Mouse (Mus musculus) retina, postnatal 1 day (tissue): Measurements from ENCODE around the gene Zfp658.

Experiments used
- DNase-seq: peaks from one replicate; pipeline ENCODE4 v3.0.0-alpha.2; 2012

Gene Zfp658

DNA sequence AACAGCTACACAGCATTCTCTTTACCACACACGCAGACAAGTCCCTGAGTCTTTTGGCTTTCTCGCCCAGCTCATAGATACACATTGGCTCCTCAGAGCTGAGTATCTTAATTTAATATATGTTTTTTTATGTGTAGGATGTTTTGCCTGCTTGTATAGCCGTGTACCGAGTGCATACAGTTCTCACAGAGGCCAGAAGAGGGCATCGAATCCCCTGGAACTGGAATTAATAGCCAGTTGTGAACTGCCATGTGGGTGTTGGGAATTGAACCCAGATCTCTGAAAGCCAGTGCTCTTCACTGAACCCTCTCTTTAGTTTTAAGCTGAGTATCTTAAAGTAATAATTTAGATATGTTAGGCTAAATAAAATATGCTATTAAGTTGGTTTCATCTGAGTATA lies 22.7 kb downstream of the Zfp658 start:
- no peak for DNase-seq

DNA sequence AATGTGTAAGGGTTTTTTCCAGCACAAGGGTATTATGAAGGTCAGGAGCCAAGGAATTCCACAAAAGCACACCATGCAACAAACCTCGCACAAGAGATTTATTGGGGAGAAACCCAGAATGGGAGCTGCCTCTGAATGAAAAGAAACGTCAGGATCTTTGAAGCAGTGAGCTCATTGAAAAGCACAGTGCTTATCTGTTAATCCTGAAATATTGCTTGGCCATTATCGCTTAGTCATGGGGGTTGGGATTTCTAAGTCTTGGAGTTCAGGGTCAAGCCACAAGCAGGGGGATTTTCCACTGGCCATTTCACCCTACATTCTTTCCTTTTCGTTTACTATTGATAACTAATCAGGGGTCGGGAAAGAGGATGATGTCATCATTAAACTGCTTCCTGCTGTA lies 39.8 kb downstream of the Zfp658 start:
- no peak for DNase-seq

DNA sequence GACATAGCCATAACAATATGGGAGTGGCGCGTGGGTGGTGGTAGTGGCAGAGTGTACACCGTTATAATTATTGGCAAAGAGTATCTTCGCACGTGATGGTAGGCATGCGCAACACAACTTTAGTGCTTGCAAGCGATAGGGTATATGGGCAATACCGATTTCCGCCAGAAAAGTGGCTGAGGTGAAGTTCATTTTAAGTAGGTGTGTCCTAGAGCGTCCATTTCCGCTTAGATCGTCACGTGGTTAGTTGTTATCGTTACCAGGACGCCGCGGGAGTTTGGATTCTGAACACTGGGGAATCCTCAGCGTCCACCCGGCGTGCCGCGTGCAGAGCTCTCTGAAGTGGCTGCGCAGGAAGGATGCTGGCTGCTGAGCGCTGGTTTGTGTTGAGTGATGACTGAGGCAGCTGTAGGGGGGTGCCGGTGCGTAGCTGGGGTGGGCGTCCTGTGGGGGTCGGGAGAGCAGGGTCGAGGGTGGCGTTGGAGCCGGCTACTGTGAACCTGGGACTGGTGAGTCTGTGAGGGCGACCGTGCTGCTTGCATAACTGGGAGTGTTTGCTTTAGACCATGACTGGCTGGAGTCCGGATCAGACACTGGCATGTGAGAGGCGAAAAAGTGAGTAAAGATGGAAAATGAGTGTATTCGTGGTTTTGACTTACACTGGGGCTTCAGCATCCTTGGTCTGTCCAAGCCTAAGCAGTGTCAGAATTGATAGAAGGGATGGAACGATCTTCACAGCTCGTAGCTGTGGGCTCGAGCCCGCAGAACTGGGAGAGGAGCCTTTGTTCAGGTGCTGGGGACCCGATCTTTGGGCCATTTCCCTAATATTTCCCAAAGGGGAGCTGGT lies 45.1 kb downstream of the Zfp658 start, which contains the start of gene Zfp819:
TSS of gene Zfp819 (plus strand) at position 274 of the 847 bp plus-strand sequence.
- DNase-seq: peak; percentile 88

DNA sequence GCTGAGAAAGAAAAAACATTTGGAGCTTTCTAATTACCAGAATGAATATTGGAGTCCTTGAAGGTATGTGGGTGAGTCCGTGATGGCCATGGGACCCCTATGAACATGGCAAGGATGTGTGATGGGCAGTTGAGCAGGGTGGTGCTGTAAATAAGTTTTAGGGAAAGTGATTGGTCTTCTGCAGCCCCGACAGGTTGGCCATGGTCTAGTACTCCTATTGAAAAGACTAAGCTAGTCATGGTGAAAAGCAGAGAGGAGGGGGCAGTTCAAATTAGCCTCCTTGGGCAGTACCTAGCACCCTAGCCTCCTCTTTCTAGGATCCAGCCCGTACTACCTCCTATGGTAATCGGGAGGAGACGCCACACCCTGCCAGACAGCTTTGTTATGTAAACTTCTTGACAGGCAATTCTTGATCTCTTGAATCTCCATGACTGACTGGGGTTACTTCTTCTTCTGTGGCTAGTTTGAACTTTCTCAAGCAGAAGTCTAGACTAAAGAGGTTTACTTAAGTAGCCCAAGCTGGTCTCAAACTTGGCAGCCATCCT lies 45.8 kb downstream of the Zfp658 start:
- no peak for DNase-seq

DNA sequence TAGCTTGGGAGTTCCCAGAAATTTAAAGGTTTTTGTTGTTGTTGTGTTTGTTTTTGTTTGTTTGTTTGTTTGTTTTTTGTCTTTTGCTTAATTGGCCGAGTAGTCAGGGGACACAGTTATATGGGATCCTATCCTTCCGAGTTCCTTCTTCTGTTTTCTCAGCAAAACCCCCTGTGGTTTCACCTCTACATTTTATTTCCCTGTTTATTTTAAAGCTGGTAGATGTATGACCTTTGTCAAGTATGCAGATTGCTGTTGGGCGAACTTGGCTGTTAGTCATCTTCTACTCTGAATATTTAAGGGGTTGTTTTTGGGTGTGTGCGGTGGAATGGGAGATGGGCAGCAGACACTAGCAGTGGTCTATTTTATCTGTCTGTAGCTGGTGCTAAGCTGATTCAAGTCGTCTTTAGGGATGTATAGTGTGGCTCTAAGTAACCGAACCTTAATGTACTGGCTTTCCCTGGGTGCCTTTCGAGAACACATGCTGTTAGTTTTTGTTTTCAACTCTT lies 46.3 kb downstream of the Zfp658 start:
- DNase-seq: no peak

DNA sequence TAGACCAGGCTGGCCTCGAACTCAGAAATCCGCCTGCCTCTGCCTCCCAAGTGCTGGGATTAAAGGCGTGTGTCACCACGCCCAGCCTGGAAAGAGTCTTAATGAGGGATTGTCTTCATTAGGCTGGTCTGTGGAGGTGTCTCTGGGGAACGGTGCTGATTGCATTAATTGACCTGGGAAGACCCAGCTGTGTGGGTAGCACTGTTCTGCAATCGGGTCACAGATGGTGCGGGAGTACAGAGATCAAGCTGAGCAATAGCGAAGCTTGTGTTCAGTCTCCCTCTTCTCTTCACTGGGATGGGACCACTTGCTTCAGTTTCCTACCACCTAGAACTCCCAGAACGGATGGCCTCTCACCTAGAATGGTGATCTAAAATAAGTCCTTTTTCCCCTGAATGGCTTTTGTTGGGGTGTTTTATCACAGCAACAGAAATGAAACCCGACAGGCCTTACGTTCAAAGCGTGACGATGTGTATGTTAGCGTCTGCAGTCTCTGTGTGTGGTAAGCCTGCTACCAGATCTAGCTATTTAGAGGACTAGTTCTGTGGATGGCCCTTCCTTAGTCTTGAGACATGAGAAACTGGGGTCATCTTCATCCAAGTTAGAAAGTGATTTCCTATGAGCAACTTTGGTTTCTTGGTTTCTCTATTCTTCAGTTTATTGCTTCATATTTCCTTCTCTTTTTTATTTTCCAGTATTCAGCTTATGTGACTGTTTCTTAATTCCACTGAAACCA lies 51.9 kb downstream of the Zfp658 start:
- DNase-seq: peak; percentile 48

DNA sequence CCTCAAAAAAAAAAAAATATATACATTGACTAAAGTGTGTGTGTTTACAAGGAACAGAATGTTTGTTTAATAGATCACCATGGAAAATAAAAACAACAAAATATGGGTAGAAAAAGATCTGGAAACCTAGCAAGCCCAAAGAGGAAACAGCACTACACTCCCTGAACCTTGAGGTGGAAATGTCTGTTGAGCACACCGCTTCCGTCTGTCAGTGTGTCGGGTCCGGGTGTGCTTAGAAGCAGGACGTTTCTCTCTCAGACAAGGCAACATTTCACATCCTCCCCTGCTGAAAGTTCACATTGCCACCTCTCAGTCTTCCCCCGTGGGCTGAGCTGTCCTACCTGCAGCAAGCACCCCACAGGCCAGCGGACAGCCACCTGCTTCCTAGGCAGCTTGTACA lies 60.9 kb downstream of the Zfp658 start:
- no peak for DNase-seq

DNA sequence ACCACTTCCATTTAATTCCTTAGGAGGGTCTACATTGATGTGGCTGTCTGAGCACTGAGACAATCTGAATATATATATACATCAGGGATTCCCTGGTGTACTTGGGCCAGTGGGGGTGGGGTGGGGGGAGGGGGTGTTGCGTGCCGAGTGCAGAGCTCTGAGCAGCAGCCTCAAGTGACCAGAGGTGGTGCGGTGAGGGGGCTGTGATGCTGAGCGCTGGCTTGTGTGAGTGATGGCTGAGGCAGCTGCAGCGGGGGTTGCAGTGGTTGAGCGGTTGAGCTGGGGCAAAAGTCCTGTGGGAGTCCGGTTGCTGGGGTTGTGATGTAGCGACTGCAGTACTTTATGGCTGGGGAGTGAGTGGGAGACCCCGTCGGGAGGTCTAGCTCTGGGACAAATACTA lies 61.8 kb downstream of the Zfp658 start:
- DNase-seq: peak; percentile 22
